Mouse (Mus musculus): ENCODE data around the gene Gabarapl2. TPM values are rescaled to one million over a fixed set of nuclear protein-coding genes. Genes with fewer than 3 reads are reported as not detected.

The Gabarapl2 gene
- total RNA-seq, 1 experiment = 255 TPM

- H3K9ac ChIP-seq (ENCODE audit: insufficient read depth, low read depth, low read length, poor library complexity, severe bottlenecking) = no peak overlapping the region
- H3K4me1 ChIP-seq (ENCODE audit: control insufficient read depth in 2 of 2, insufficient read depth in 2 of 2, low read length in 2 of 2, poor library complexity in 1 of 2) = peaks cover 5 to 7% of the 10 kb centered on the region in 2 experiments; a peak in 2 of 4 replicates
- TF ChIP-seq MAFK (IDR thresholded peaks at IDR 0.05; ENCODE audit: insufficient read depth, low read depth, low read length) = no peak
- TF ChIP-seq CHD2 (IDR thresholded peaks at IDR 0.05; ENCODE audit: low read depth, low read length) = no peak
- no peak for TF ChIP-seq ZC3H11A (IDR thresholded peaks at IDR 0.05; ENCODE audit: borderline replicate concordance, low read depth, low read length)
- TF ChIP-seq HCFC1 (IDR thresholded peaks at IDR 0.05; ENCODE audit: borderline replicate concordance, insufficient read depth, low read length) = no peak
- no peak for TF ChIP-seq ZNF384 (IDR thresholded peaks at IDR 0.05; ENCODE audit: low read depth, low read length)
- no peaks in the 10 kb centered on the region for H3K36me3 ChIP-seq (ENCODE audit: control insufficient read depth, insufficient read depth, low read length, poor library complexity, severe bottlenecking)
- DNase-seq (ENCODE audit: low read depth, low spot score) = no peak
- H3K4me3 ChIP-seq (ENCODE audit: insufficient read depth in 1 of 2, low read depth in 1 of 2, low read length in 2 of 2, poor library complexity in 1 of 2, severe bottlenecking in 1 of 2) = no peak overlapping the region
- H3K9me3 ChIP-seq (ENCODE audit: control insufficient read depth, insufficient read depth, low read depth, low read length) = no peaks in the 10 kb centered on the region; the same call in 1 of the 2 replicates
- H3K27ac ChIP-seq (ENCODE audit: insufficient read depth, low read depth, low read length, poor library complexity, severe bottlenecking) = no peak overlapping the region
- in situ Hi-C loops (cut with MboI; ENCODE audit: low sequenced_read_pairs in 2 of 2, unreplicated experiment in 2 of 2) = no loop called here
Measured at GRCm38 (mm10) chr8:111894955-111895354, 45.5 kb upstream of the Gabarapl2 start.

- in situ Hi-C loops (cut with MboI; ENCODE audit: low sequenced_read_pairs in 2 of 2, unreplicated experiment in 2 of 2) = no loop called here
- no peak for TF ChIP-seq ZNF384 (IDR thresholded peaks at IDR 0.05; ENCODE audit: low read depth, low read length)
- no peak for TF ChIP-seq MAFK (IDR thresholded peaks at IDR 0.05; ENCODE audit: insufficient read depth, low read depth, low read length)
- TF ChIP-seq ZC3H11A (IDR thresholded peaks at IDR 0.05; ENCODE audit: borderline replicate concordance, low read depth, low read length) = no peak
- TF ChIP-seq HCFC1 (IDR thresholded peaks at IDR 0.05; ENCODE audit: borderline replicate concordance, insufficient read depth, low read length) = no peak
- no peak for TF ChIP-seq CHD2 (IDR thresholded peaks at IDR 0.05; ENCODE audit: low read depth, low read length)
- Histone ChIP-seq H3K4me1 (ENCODE audit: control insufficient read depth in 2 of 2, insufficient read depth in 2 of 2, low read length in 2 of 2, poor library complexity in 1 of 2) (peaks cover 2 to 4% of the 10 kb centered on the region in 2 experiments; a peak in 2 of 4 replicates), H3K9ac (ENCODE audit: insufficient read depth, low read depth, low read length, poor library complexity, severe bottlenecking) (no peak overlapping the region; the same call in 1 of the 2 replicates), H3K9me3 (ENCODE audit: control insufficient read depth, insufficient read depth, low read depth, low read length) (no peaks in the 10 kb centered on the region; the same call in 1 of the 2 replicates), H3K27ac (ENCODE audit: insufficient read depth, low read depth, low read length, poor library complexity, severe bottlenecking) (no peak overlapping the region; the same call in 1 of the 2 replicates), H3K36me3 (ENCODE audit: control insufficient read depth, insufficient read depth, low read length, poor library complexity, severe bottlenecking) (no peaks in the 10 kb centered on the region), H3K4me3 (ENCODE audit: insufficient read depth in 1 of 2, low read depth in 1 of 2, low read length in 2 of 2, poor library complexity in 1 of 2, severe bottlenecking in 1 of 2) (peak overlapping the region in 1 of 2 experiments; percentile 44; a peak in 2 of 4 replicates)
- no peak for DNase-seq (ENCODE audit: low read depth, low spot score)
Measured at GRCm38 (mm10) chr8:111898586-111898985, 41.9 kb upstream of the Gabarapl2 start.

GRCm38 (mm10) chr8:111902080-111902479, 38.4 kb upstream of the Gabarapl2 start:
- in situ Hi-C loops (cut with MboI; ENCODE audit: low sequenced_read_pairs in 2 of 2, unreplicated experiment in 2 of 2) = no loop called here
- Histone ChIP-seq H3K4me3 (ENCODE audit: insufficient read depth in 1 of 2, low read depth in 1 of 2, low read length in 2 of 2, poor library complexity in 1 of 2, severe bottlenecking in 1 of 2) (no peak overlapping the region), H3K4me1 (ENCODE audit: control insufficient read depth in 2 of 2, insufficient read depth in 2 of 2, low read length in 2 of 2, poor library complexity in 1 of 2) (peaks cover 2 to 5% of the 10 kb centered on the region in 2 experiments; a peak in 3 of 4 replicates), H3K27ac (ENCODE audit: insufficient read depth, low read depth, low read length, poor library complexity, severe bottlenecking) (no peak overlapping the region), H3K36me3 (ENCODE audit: control insufficient read depth, insufficient read depth, low read length, poor library complexity, severe bottlenecking) (no peaks in the 10 kb centered on the region), H3K9ac (ENCODE audit: insufficient read depth, low read depth, low read length, poor library complexity, severe bottlenecking) (no peak overlapping the region), H3K9me3 (ENCODE audit: control insufficient read depth, insufficient read depth, low read depth, low read length) (no peaks in the 10 kb centered on the region; the same call in 1 of the 2 replicates)
- TF ChIP-seq CHD2 (IDR thresholded peaks at IDR 0.05; ENCODE audit: low read depth, low read length) (no peak), HCFC1 (IDR thresholded peaks at IDR 0.05; ENCODE audit: borderline replicate concordance, insufficient read depth, low read length) (no peak), ZC3H11A (IDR thresholded peaks at IDR 0.05; ENCODE audit: borderline replicate concordance, low read depth, low read length) (no peak), ZNF384 (IDR thresholded peaks at IDR 0.05; ENCODE audit: low read depth, low read length) (no peak), MAFK (IDR thresholded peaks at IDR 0.05; ENCODE audit: insufficient read depth, low read depth, low read length) (no peak)
- DNase-seq (ENCODE audit: low read depth, low spot score) = no peak

GRCm38 (mm10) chr8:111905500-111906121, 34.9 kb upstream of the Gabarapl2 start:
- Histone ChIP-seq H3K9ac (ENCODE audit: insufficient read depth, low read depth, low read length, poor library complexity, severe bottlenecking) (no peak overlapping the region), H3K4me3 (ENCODE audit: insufficient read depth in 1 of 2, low read depth in 1 of 2, low read length in 2 of 2, poor library complexity in 1 of 2, severe bottlenecking in 1 of 2) (no peak overlapping the region), H3K36me3 (ENCODE audit: control insufficient read depth, insufficient read depth, low read length, poor library complexity, severe bottlenecking) (no peaks in the 10 kb centered on the region), H3K27ac (ENCODE audit: insufficient read depth, low read depth, low read length, poor library complexity, severe bottlenecking) (no peak overlapping the region), H3K9me3 (ENCODE audit: control insufficient read depth, insufficient read depth, low read depth, low read length) (no peaks in the 10 kb centered on the region), H3K4me1 (ENCODE audit: control insufficient read depth in 2 of 2, insufficient read depth in 2 of 2, low read length in 2 of 2, poor library complexity in 1 of 2) (peaks cover 5% of the 10 kb centered on the region in 2 experiments; a peak in 3 of 4 replicates)
- DNase-seq (ENCODE audit: low read depth, low spot score) = no peak
- no peak for TF ChIP-seq CHD2 (IDR thresholded peaks at IDR 0.05; ENCODE audit: low read depth, low read length)
- in situ Hi-C loops (cut with MboI; ENCODE audit: low sequenced_read_pairs in 2 of 2, unreplicated experiment in 2 of 2) = no loop called here

Data from ES-E14 (cell line).